Mouse (Mus musculus) spleen, embryonic (tissue): ENCODE data around the gene Lmo7.

Experiments used
- CTCF ChIA-PET: fragments of 350-600 bp; sonication (Branson Sonifier 250); formaldehyde crosslinking; loops from one replicate; lab custom pipeline; 2022; lab: Charles Lee

Lmo7 gene

DNA sequence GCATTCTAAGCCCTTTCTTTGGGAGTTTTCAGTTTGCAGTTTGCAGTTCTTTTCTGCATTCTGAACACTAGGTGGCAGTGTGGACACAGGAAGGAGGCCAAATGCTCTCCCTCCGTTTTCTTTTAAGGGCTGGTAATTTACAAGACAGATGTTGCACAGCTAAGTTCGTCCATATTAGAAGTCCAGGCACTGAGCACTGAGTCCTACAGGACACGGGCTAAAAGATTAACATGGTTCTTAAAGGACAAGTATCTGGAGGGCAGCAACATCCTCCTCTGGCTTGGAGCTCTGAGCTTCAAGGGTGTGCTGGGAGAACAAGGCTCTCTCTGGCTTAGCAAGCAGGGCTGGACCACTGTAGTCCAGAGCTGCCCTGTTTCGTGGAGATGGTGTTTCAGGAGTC lies 213.2 kb downstream of the Lmo7 start:
- CTCF ChIA-PET, result no interaction called here

DNA sequence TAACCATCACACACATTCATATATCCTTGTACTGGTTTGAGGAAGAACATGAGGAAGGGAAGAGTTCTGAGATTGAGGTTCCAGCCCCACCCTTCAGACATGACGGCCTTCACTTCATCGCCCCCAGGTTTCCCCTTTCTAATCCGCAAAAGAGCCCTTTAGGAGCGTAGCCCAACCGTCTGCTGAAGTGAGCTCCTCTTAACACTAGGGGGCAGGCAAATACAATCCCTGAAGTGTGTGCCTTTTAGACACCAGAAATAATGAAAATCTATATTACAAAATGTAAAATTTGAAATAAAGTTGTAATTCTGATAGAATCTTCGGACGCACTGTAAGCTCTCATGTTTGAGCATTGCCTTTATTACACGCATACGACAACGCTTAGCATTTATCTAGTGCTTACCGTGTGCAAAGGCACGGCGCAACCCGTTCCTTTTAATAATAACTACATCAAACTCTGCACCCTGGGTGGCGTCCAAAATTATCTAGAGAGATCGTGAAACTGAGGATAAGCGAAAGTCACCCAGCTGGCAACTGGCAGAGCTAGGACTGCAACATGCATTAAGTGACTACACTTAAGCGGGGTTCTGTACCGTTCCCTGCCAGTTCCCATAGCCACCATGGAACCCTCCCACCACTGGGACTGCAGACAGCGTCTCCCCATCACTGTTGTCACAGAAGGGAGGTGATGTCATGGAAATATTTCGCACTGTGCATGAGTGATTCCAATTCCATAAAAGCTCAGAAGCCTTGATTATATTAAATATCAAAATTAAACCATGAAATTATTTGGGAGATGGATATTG lies 217.2 kb downstream of the Lmo7 start:
- CTCF ChIA-PET, result no interaction called here

DNA sequence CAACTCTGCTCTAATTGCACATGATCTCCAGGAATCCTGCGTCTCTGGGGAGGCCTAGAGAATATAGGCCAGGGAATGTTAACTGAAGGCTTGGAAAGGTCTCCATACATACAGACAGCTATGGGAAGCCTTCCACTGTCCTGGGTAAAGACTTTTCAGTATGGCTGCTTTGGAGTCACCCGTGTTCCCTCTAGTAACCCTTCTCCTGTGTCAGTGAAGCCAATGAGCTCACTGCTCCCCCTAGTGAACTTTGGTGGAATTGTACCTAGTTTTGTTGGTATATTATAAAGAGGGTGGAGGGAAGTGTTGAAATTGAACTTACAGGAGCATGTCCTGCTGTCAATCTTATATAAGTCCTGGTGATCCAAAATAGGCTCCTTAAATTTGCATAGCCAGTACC lies 219.4 kb downstream of the Lmo7 start:
- CTCF ChIA-PET, result no interaction called here

DNA sequence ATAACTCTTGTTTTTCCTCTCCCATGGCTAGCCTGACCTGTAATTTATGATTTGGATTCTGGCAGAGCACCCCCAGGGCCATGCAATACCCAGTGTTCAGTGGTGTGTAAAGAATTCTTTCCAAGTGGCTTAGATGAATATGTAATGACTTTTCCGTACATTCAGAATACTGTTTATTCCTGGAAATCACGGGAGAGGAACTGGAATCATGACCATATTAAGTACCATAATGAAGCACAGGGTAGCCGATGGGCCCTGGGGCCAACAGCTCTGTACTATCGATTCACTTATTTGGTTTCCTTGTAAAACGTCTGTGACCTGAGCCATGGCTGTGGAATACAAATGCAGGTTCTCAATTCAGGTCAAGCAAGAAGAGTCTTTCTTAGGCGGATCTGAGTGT lies 221.3 kb downstream of the Lmo7 start:
- CTCF ChIA-PET, result no interaction called here

DNA sequence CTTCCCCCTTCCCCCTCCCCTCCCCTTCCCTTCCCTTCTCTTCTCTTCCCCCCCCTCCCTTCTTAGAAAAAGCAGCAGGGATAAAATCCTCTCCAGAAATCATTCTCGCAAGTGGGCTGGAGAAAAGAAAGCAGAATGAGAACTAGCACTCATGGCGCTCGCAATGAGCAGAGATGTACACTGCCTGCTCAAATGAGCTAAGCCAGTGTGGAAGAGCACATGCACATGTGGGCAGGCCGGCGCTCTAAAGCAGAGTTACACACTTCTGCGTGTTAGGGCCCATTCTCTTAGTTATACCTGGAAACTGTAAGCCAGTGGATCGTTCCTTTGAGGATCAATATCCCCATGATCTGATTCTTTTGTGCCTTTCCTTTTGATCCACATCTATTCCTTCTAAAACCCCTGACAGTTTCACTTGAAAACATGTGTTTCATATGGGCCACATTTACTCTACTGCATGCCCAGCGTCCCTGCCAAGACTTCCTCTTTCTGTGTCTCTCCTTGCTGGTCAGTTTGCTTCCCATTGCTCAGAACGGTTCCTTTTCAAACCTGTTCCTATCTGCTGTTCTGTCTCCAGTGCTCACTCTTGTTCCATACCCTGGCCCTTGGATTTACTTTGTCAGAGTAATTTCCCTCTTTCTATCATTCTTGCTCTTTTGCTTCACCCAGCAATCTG lies 224.2 kb downstream of the Lmo7 start:
- CTCF ChIA-PET, result no interaction called here

DNA sequence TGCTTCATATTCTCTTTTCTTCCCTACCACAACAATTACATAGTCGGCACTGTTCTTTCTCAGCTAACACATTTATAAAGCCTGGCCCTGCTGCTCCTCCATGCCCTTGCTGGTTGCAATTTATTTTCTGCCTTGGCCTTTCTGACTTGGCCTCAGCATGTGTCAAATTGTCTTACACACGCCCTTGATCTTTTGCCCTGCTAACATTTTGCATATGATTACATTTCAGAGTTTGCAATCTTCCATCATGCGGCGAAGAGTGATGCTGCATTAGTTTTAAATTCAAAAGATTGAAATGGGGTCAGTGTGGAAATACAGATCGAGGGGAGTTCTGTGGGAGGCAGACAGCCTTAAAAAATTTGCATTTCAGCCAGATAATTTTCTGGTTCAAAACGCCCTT lies 234.6 kb downstream of the Lmo7 start:
- CTCF ChIA-PET, result no interaction called here

DNA sequence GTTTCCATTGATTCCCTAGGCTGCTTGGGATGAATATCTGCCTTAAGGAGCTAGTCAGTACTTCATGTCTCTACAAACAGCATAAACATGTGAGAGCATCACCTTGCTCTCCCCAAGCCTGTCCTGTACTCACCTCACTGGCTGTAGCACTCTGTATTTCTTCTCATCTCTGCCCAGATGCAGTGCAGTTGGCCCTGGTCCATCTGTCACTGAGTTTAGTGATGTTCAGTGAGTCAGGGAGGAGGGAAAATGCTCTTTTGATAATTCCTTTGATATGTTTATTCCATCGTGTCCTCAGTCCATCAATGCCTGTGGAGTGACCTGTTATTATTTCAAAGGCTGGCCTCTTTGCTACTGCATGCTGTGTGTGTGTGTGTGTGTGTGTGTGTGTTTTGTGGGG lies 235.2 kb downstream of the Lmo7 start:
- CTCF ChIA-PET, result no interaction called here

DNA sequence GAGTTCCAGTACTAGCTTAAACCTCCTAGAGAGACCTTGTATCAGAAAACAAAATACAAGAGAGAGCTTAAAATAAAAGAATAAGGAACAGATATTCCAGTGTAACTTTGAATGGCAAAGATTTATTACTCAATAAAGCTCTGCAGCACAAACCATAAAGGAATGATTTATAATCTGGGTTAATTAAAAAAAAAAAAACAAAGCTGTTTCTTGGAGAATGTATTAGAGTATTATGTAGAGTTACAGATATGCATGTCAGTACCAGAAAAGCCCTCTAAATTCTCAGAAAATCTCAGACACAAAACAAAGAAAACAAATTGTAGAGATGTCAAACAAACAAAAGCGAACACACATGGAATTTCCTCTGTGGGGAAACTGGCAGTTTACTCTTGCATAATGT lies 243.0 kb downstream of the Lmo7 start:
- CTCF ChIA-PET, result no interaction called here

DNA sequence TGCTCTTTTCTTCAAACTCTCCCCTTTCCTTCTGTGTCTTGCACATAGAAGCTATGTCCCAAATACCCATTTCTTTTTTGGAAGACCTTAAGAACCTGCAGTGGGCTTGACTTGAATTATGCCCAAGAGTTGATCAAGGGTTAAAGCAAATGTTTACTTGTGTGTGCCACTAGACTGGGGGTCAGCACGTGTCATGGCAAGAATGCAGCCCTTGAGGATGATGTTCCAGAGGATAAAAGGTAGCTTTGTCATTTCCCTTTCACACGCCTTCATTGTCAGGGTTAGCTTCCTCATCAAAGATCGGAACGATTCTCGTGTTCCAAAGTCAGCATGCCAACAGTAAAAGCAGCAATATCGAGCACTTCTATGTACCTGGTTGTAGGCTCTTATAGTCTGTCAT lies 243.4 kb downstream of the Lmo7 start:
- CTCF ChIA-PET, result no interaction called here

DNA sequence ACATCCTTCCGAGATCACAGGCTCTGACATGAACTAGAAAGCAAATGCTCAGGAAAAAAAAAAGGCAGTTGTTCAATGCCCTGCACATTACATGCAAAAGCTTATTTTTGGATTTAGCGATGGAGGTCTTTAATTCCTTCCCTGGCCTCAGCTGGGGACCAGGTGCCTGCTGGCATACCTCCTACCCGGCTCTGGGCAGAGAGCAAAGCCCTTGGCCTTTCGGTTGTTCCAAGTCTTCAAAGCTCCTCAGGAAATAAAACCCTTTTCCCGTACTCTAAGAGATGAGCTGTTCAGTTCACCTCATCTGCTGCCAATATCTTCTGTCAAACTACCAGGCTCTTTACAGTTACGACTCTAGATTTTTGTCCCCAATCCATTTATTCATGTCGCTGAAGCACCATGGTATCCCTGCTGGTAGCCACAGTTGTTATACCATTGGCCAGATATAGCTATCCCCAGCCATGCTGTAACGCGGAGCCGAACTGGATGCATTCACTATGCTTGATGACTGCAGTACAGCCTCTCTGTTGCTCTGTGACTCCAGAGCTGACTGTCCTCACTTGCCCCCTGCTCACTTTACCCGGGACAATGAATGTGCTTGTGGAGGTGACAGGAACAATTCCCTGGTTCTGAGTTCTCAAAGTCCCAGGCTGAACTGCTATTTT lies 246.4 kb downstream of the Lmo7 start:
- CTCF ChIA-PET, result no interaction called here
